Mouse (Mus musculus): ENCODE results near the gene Grin2b.

DNA sequence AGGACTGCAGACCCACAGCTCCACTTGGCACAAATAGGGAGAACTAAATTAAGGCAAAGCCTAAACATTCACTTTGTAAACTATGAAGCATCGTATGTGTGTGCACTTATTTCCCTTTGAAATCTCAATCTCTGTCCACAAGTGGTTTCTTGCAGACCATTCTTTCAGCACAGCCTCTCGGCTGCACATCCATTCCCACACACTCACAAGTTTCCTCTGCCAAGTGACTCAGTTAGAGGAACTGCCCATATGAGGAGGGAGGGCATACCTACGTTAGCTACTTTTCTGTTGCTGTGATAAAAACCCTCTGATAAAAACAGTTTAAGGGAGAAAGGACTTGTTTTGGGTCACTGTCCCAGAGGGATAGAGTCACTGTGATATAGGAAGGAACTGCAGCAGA is 152.9 kb downstream of the Grin2b start:
- no peak for TF ChIP-seq CTCF (IDR thresholded peaks at IDR 0.05; ENCODE audit: control insufficient read depth, insufficient read depth, insufficient read length)
- TF ChIP-seq USF1 (IDR thresholded peaks at IDR 0.05; ENCODE audit: low read depth) = no peak
- no peak for TF ChIP-seq MYOG (IDR thresholded peaks at IDR 0.05; ENCODE audit: control insufficient read depth, extremely low read depth, insufficient read length)
- no peak for TF ChIP-seq MAX (IDR thresholded peaks at IDR 0.05)
